Mouse (Mus musculus): Measurements from ENCODE around the gene Rgl3. TPM values are rescaled to one million over a fixed set of nuclear protein-coding genes. Genes with fewer than 3 reads are reported as not detected.

Rgl3 gene
- polyA plus RNA-seq, 1 experiment from 2014 or later: 1.4 TPM

DNA sequence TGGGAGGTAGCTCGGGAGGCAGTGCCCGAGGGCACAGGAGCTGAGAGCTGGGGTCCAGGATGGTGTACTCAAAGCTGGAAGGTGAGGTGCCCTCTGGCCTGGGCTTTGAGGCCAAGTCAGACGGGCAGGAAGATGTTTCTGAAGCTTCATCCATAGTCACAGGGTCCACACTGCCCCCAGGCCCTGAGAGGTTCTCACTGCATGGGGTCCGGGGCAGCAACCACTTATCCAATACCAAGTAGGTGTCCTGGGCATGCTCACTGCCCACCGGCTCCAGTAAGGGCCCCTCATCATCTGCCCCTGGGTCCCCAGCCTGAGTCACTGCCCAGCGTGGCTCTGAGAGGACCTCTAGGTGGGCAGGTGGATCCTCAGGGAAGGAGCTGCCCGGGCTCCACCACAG lies 30.0 kb downstream of the Rgl3 start:
- no peak overlapping the region for H3K4me2 ChIP-seq (replicated peaks)
- H3K4me1 ChIP-seq (replicated peaks): peaks cover 40% of the 10 kb centered on the region
- no peak overlapping the region for H3K4me3 ChIP-seq (replicated peaks)
- H3K9ac ChIP-seq (replicated peaks): no peak overlapping the region
- no peak overlapping the region for H3K27ac ChIP-seq
- 90% methylated on average over 7 of the region's 7 CpGs for WGBS
- no peaks in the 10 kb centered on the region for H3K9me3 ChIP-seq
- H3K36me3 ChIP-seq: 0 out of 2 replicates have a peak, but pooled peaks cover 4% of the 10 kb centered on the region
- ATAC-seq: no peak
- H3K27me3 ChIP-seq: peaks cover 55% of the 10 kb centered on the region

GRCm38 (mm10) chr9:21958372-21958771 lies 30.9 kb downstream of the Rgl3 start:
- WGBS: 87% methylated on average over 5 of the region's 5 CpGs
- no peak overlapping the region for H3K4me3 ChIP-seq (replicated peaks)

GRCm38 (mm10) chr9:21955570-21956281 lies 33.5 kb downstream of the Rgl3 start, which contains the start of gene Swsap1:
Gene Swsap1, plus strand, starts transcription at chr9:21955755.
- Histone ChIP-seq H3K4me2 (replicated peaks) (peak within 1 kb of the TSS; percentile 63), H3K27me3 (peaks cover 23% of the 10 kb centered on the region), H3K4me3 (replicated peaks) (peak within 1 kb of the TSS; percentile 64), H3K36me3 (0 out of 2 replicates have a peak, but pooled peaks cover 4% of the 10 kb centered on the region), H3K27ac (peak within 1 kb of the TSS; percentile 95), H3K4me1 (replicated peaks) (peaks cover 34% of the 10 kb centered on the region), H3K9me3 (no peaks in the 10 kb centered on the region), H3K9ac (replicated peaks) (peak within 1 kb of the TSS; percentile 77)
- peak; percentile 99 for ATAC-seq
- WGBS: under 1% methylated on average over 54 of the region's 54 CpGs

More at GRCm38 (mm10) chr9:21958372-21958771, 30.9 kb downstream of the Rgl3 start:
- no peaks in the 10 kb centered on the region for H3K9me3 ChIP-seq
- H3K36me3 ChIP-seq: 0 out of 2 replicates have a peak, but pooled peaks cover 4% of the 10 kb centered on the region
- H3K27me3 ChIP-seq: peaks cover 49% of the 10 kb centered on the region
- H3K9ac ChIP-seq (replicated peaks): no peak overlapping the region
- H3K27ac ChIP-seq: no peak overlapping the region
- no peak for ATAC-seq
- peaks cover 47% of the 10 kb centered on the region for H3K4me1 ChIP-seq (replicated peaks)
- no peak overlapping the region for H3K4me2 ChIP-seq (replicated peaks)

DNA sequence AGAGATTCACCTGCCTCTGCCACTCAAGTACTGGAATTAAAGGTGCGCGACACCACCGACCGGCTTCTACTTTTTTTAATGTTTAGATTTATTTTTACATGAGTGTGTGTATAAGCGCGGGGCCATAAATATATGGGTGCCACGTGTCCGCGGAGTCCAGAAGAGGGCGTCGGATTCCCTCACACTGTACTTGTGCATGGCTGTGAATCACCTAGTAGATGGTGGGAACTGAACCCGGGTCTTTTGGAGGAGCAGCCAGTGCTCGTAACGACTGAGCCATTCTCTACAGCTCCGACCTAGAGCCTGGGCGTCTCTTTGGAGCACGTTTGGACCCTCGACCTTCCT lies 34.0 kb downstream of the Rgl3 start:
- peaks cover 17% of the 10 kb centered on the region for H3K27me3 ChIP-seq
- H3K4me1 ChIP-seq (replicated peaks): peaks cover 34% of the 10 kb centered on the region
- WGBS: 2% methylated on average over 18 of the region's 18 CpGs
- peak overlapping the region; percentile 95 for H3K27ac ChIP-seq
- no peaks in the 10 kb centered on the region for H3K9me3 ChIP-seq
- peak overlapping the region; percentile 64 for H3K4me3 ChIP-seq (replicated peaks)
- 0 out of 2 replicates have a peak, but pooled peaks cover 4% of the 10 kb centered on the region for H3K36me3 ChIP-seq
- peak; percentile 64 for ATAC-seq
- peak overlapping the region; percentile 63 for H3K4me2 ChIP-seq (replicated peaks)
- peak overlapping the region; percentile 54; the same call in 1 of the 2 replicates for H3K9ac ChIP-seq (replicated peaks)

GRCm38 (mm10) chr9:21954635-21955034 lies 34.6 kb downstream of the Rgl3 start:
- 74% methylated on average over 3 of the region's 3 CpGs for WGBS
- peaks cover 34% of the 10 kb centered on the region for H3K4me1 ChIP-seq (replicated peaks)
- no peaks in the 10 kb centered on the region for H3K9me3 ChIP-seq
- H3K4me2 ChIP-seq (replicated peaks): peak overlapping the region; percentile 63
- ATAC-seq: no peak
- peaks cover 12% of the 10 kb centered on the region for H3K27me3 ChIP-seq
- H3K4me3 ChIP-seq (replicated peaks): peak overlapping the region; percentile 64; the same call in 1 of the 2 replicates
- 0 out of 2 replicates have a peak, but pooled peaks cover 4% of the 10 kb centered on the region for H3K36me3 ChIP-seq
- no peak overlapping the region for H3K9ac ChIP-seq (replicated peaks)
- no peak overlapping the region for H3K27ac ChIP-seq

DNA sequence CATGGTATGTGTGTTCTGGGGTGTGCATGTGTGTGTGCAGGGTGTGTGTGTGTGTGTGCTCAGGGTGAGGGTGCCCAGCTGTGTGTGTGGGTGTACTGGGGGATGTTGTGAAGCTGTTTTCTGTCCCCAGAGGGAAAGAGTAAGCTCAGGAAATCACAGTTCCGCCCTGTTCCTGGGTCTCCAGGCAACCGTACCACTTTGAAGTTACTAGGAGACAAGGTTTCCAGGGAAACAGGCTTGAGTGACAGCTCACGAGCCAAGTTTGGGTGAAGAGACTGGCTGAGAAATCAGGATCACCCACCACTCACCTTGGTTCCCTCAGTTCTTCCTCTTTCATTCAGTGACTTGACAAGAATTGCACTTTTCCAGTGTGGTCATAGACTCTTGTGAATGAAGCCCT lies 35.6 kb downstream of the Rgl3 start:
- H3K4me3 ChIP-seq (replicated peaks): no peak overlapping the region
- H3K27ac ChIP-seq: peak overlapping the region; percentile 80
- H3K4me2 ChIP-seq (replicated peaks): peak overlapping the region; percentile 6; the same call in 1 of the 2 replicates
- H3K4me1 ChIP-seq (replicated peaks): peaks cover 34% of the 10 kb centered on the region
- WGBS: 6% methylated on average over 3 of the region's 3 CpGs
- peaks cover 6% of the 10 kb centered on the region; the same call in 1 of the 2 replicates for H3K27me3 ChIP-seq
- no peaks in the 10 kb centered on the region for H3K9me3 ChIP-seq
- peak; percentile 7 for ATAC-seq
- no peak overlapping the region; the same call in 1 of the 2 replicates for H3K9ac ChIP-seq (replicated peaks)
- H3K36me3 ChIP-seq: 0 out of 2 replicates have a peak, but pooled peaks cover 4% of the 10 kb centered on the region

DNA sequence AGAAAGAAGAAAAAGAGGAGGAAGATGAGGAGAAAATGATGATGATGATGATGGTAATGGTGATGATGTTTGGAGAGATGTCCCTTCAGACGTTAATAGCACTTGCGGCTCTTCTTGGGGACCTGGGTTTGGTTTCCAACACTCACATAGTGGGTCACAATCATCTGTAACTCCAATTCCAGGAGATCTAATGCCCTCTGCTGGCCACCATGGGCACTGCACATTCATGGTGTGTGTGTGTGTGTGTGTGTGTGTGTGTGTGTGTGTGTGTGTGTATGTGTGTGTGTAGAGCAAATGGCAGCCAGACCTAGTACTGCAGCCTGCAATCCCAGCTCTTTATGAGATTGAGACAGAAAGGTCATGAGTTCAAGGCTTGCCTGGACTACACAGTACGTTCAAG lies 37.3 kb downstream of the Rgl3 start:
- ATAC-seq: no peak
- peaks cover 41% of the 10 kb centered on the region for H3K4me1 ChIP-seq (replicated peaks)
- no peak overlapping the region for H3K27ac ChIP-seq
- no peak overlapping the region for H3K4me2 ChIP-seq (replicated peaks)
- H3K9ac ChIP-seq (replicated peaks): no peak overlapping the region
- no peaks in the 10 kb centered on the region for H3K9me3 ChIP-seq
- H3K27me3 ChIP-seq: peaks cover 14% of the 10 kb centered on the region; the same call in 1 of the 2 replicates
- 74% methylated on average over 3 of the region's 3 CpGs for WGBS
- H3K36me3 ChIP-seq: peaks cover 7% of the 10 kb centered on the region
- H3K4me3 ChIP-seq (replicated peaks): no peak overlapping the region

DNA sequence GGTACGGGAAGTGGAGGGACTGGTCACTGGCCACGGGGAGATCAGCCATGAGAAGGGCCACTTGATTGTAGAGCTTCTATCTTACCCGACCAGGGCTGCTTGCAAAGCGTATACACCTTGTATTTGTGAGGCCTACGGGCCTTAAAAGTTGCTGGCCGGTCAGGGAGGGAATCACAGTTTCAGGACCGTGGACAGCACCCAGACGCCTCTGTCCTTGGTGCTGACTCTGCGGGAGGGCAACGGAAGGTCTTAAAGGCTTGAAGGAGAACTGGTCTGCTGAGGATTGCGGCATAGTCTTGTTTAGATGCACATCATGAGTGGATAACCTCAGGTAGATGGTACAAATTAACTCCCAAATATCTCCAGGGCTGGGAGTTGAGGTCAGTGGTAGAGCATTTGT lies 38.9 kb downstream of the Rgl3 start:
- Histone ChIP-seq H3K4me1 (replicated peaks) (peaks cover 36% of the 10 kb centered on the region), H3K36me3 (peaks cover 17% of the 10 kb centered on the region), H3K9me3 (no peaks in the 10 kb centered on the region), H3K4me3 (replicated peaks) (no peak overlapping the region), H3K9ac (replicated peaks) (no peak overlapping the region), H3K27me3 (peaks cover 14% of the 10 kb centered on the region; the same call in 1 of the 2 replicates), H3K27ac (no peak overlapping the region), H3K4me2 (replicated peaks) (no peak overlapping the region)
- 16% methylated on average over 11 of the region's 11 CpGs for WGBS
- ATAC-seq: no peak

GRCm38 (mm10) chr9:21948790-21949189 lies 40.5 kb downstream of the Rgl3 start:
- 74% methylated on average over 6 of the region's 6 CpGs for WGBS
- Histone ChIP-seq H3K9ac (replicated peaks) (no peak overlapping the region), H3K4me3 (replicated peaks) (no peak overlapping the region), H3K9me3 (no peaks in the 10 kb centered on the region), H3K4me1 (replicated peaks) (peaks cover 22% of the 10 kb centered on the region), H3K4me2 (replicated peaks) (no peak overlapping the region), H3K27me3 (peaks cover 14% of the 10 kb centered on the region; the same call in 1 of the 2 replicates), H3K36me3 (peaks cover 23% of the 10 kb centered on the region), H3K27ac (no peak overlapping the region)
- no peak for ATAC-seq

DNA sequence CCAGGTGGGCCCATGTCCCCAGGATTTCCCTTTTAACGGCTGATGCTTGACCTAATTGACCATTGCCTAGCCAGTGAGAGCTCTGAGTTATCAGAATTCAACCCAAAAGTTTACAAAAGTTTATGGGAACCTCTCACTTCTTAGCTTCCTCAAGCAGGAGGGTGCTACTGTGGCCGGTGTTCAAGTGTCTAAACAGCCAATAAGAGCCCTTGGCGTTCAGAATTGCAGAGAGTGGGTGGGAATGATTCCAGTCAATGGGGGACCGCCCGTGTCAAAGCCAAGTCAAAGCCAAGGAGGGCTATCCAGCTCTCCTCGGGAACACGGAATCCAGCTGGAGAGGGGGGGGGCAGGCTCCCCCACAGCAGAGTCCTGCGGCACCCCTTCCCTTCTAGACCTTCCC lies 41.1 kb downstream of the Rgl3 start:
- Histone ChIP-seq H3K27ac (no peak overlapping the region), H3K27me3 (peaks cover 14% of the 10 kb centered on the region; the same call in 1 of the 2 replicates), H3K9ac (replicated peaks) (no peak overlapping the region), H3K4me2 (replicated peaks) (no peak overlapping the region), H3K36me3 (peaks cover 26% of the 10 kb centered on the region), H3K4me3 (replicated peaks) (no peak overlapping the region), H3K4me1 (replicated peaks) (peaks cover 16% of the 10 kb centered on the region), H3K9me3 (no peaks in the 10 kb centered on the region)
- WGBS: 61% methylated on average over 8 of the region's 8 CpGs
- ATAC-seq: no peak

GRCm38 (mm10) chr9:21947540-21948130 lies 41.6 kb downstream of the Rgl3 start:
- Histone ChIP-seq H3K4me2 (replicated peaks) (0 out of 2 replicates have a peak overlapping the region, but pooled peaks have one; percentile 11), H3K4me1 (replicated peaks) (peaks cover 11% of the 10 kb centered on the region; the same call in 1 of the 2 replicates)
- WGBS: 6% methylated on average over 28 of the region's 28 CpGs

GRCm38 (mm10) chr9:21944267-21944666 lies 45.0 kb downstream of the Rgl3 start:
- no peak for ATAC-seq
- no peak overlapping the region for H3K27ac ChIP-seq
- peaks cover 52% of the 10 kb centered on the region for H3K36me3 ChIP-seq

More at GRCm38 (mm10) chr9:21947540-21948130, 41.6 kb downstream of the Rgl3 start:
- no peak; the same call in 1 of the 2 replicates for ATAC-seq
- Histone ChIP-seq H3K9me3 (no peaks in the 10 kb centered on the region), H3K9ac (replicated peaks) (no peak overlapping the region), H3K27me3 (peaks cover 14% of the 10 kb centered on the region; the same call in 1 of the 2 replicates), H3K36me3 (peaks cover 28% of the 10 kb centered on the region), H3K4me3 (replicated peaks) (no peak overlapping the region), H3K27ac (no peak overlapping the region)

More at GRCm38 (mm10) chr9:21944267-21944666, 45.0 kb downstream of the Rgl3 start:
- WGBS: 31% methylated on average over 23 of the region's 23 CpGs
- H3K9ac ChIP-seq (replicated peaks): no peak overlapping the region
- no peak overlapping the region for H3K4me3 ChIP-seq (replicated peaks)
- H3K27me3 ChIP-seq: peaks cover 14% of the 10 kb centered on the region; the same call in 1 of the 2 replicates
- H3K9me3 ChIP-seq: no peaks in the 10 kb centered on the region
- no peak overlapping the region for H3K4me2 ChIP-seq (replicated peaks)
- peaks cover 12% of the 10 kb centered on the region; the same call in 1 of the 2 replicates for H3K4me1 ChIP-seq (replicated peaks)
